Mouse (Mus musculus) mouse trophoblast stem cell (cell line): ENCODE measurements around the gene Klf8.
"Not testable (repeated sequence)": the region's sequence is repeated elsewhere in the genome, so short reads cannot be mapped to it uniquely, and the experiment has no call there.

Experiments
- in situ Hi-C, 2 experiments: fragments of 300-500 bp; cut with MseI, MboI; formaldehyde crosslinking; loops; 2 replicates in 1 of 2; 3 replicates in 1 of 2; pipeline ENCODE4 v1.15.1; 2025

The Klf8 gene

DNA sequence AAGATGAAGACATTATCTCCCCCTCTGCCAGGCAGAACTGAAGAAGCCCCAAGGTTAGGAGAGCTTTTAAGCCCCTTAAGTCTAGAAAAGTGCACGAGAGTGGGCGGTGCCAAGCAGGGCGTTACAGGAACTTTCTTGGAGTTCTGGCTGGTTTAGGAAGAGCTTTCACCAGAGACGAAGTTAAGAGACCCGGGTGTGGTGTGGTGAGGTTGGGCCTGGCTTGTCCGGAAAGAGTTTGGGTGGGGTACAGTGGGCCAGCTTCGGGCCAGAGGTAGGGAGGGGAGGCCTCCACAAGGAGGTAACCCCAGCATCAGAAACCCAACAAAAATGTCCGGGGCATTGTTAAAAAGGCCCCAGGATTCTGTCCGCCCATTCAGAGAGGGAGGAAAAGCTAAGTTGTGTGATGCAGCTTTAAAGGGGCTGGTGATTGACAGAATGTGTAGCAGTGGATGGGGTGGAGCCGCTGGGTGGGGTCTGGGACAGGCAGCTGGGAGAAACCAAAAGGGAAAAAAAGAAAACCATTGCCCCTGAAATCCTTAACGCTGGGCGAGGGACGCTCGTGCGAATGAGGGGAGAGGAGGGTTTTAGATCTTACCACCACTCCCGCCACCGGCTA lies at the start of gene Klf8:
Gene Klf8 (plus strand): TSS at position 163 of the 616 bp plus-strand sequence.
- in situ Hi-C loops = no loop called here

DNA sequence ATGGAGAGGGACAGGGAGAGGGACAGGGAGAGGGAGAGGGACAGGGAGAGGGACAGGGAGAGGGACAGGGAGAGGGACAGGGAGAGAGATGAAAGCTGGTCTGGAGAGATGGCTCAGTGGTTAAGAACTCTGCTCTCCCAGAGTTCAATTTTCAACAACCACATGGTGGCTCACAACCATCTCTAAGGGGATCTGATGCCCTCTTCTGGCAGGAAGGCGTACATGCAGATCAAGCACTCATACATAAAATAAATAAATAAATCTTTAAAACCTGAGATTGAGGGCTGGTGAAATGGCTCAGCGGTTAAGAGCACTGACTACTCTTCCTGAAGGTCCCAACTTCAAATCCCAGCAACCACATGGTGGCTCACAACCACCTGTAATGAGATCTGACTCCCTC lies 38.1 kb upstream of the Klf8 start:
- in situ Hi-C loops = not testable (repeated sequence)

- in situ Hi-C loops = no loop called here
These were observed 26.2 kb upstream of the Klf8 start for GRCm38 (mm10) chrX:153211101-153211500.

- in situ Hi-C loops = no loop called here
These were observed 6.0 kb upstream of the Klf8 start for GRCm38 (mm10) chrX:153231240-153231639.

GRCm38 (mm10) chrX:153233255-153233654 lies 4.0 kb upstream of the Klf8 start:
- in situ Hi-C loops = no loop called here

DNA sequence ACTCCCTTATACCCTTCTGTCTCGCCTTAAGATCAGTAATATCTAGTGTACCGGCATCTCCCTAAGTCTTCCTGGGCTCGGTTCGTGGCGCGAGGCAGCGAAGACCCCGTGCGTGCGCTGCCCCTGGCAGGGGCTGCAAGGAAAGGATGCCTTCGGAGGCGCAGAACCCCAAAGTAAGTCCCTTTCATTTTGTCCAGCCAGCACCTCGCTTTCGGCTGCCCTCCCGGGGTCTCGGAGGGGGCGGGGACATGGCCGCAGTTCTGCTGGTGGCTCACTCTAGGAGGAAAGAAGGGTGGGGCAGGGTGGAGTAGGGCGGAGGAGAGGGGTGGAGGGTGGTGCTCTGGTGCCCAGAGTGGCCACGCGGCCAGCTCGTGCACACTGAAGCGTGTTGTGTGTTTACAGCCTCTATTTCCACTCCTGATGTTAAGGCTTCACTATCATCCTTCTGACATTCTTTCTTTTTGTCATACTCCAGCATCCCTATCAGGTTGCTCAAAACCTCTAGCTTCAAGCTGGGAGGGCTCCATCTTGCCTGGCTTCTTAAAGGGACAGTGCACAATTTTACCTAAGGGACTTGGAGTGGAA lies 746 bp downstream of the Klf8 start:
- in situ Hi-C loops = no loop called here

GRCm38 (mm10) chrX:153254256-153254655 lies 17.0 kb downstream of the Klf8 start:
- in situ Hi-C loops = no loop called here

- in situ Hi-C loops = no loop called here
These were observed 18.2 kb downstream of the Klf8 start for GRCm38 (mm10) chrX:153255504-153255903.

DNA sequence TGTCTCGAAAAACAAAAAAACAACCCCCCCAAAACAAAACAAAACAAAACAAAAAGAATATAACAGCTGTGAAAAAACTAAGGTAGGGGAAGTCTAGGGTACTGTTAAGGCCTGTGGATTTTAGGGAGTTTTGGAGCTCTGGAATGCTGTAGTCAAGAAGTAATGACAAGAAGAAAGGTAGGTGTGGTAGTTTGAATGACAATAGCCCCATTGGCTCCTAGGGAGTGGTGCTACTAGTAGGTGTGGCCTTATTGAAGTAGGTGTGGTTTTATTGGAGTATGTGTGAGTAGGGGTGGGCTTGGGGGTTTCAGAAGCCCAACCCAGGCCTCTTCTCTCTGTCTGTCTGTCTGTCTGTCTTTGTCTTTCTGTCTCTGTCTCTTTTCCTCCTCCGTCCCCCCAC lies 44.9 kb downstream of the Klf8 start:
- in situ Hi-C loops = no loop called here

DNA sequence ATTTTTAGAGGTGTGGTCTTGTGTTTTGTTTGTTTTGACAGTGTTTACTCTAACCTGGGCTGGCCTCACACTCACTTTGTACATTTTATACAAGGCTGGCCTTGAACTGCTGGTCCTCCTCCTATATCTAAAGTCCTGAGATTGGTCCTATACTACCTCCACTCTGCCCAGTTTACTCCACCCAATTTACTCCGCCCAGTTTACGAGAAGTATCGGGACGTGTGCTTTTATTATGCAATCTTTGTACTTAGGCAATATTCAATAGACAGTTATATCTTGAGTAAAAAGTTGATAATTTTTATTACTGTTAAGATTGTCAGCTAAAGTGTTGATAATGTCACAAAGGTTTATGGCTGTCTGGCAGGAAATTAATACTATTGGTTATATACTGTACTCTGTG lies 74.1 kb downstream of the Klf8 start:
- in situ Hi-C loops = no loop called here

DNA sequence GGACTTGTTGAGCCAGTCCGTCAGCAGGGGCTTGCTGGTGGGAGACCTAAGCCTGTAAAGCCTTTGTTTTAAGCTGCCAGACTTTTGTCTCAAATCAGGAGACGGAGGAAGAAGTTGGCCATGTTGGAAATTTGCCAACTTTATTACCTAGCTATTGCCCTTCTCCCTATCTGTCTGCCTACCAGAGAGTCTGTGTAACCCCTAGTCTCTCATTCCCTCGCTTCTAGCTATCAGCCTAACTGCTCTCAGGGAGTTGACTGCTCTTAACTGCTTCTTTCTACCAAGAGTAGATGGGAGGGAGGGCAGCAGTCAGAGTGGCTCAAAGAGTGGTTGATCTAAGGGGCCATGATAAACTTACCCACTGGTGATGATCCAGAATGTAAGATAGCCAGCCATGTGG lies 85.8 kb downstream of the Klf8 start:
- in situ Hi-C loops = no loop called here

GRCm38 (mm10) chrX:153334140-153334539 lies 96.9 kb downstream of the Klf8 start:
- in situ Hi-C loops = not testable (repeated sequence)

- in situ Hi-C loops = no loop called here
These were observed 122.3 kb downstream of the Klf8 start for GRCm38 (mm10) chrX:153359331-153360215.

DNA sequence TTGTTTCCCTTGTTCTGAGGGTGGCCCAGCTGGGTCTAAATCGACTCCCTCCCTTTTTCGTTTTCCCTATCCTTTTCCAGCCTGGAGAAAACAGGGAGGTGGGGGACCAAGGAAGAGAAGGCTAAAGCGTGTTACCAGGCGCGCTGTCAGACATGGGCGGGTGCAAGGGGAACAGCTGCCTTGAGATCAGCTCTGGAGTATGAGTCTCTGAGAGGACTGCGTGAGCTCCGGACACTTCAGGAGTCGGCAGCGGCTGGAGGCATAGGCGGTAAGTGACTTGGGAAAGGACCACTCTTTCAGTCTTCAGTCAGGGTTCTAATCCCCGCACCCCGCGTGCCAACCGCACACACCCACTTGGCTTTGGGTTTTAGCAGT lies 122.9 kb downstream of the Klf8 start:
- in situ Hi-C loops = no loop called here

DNA sequence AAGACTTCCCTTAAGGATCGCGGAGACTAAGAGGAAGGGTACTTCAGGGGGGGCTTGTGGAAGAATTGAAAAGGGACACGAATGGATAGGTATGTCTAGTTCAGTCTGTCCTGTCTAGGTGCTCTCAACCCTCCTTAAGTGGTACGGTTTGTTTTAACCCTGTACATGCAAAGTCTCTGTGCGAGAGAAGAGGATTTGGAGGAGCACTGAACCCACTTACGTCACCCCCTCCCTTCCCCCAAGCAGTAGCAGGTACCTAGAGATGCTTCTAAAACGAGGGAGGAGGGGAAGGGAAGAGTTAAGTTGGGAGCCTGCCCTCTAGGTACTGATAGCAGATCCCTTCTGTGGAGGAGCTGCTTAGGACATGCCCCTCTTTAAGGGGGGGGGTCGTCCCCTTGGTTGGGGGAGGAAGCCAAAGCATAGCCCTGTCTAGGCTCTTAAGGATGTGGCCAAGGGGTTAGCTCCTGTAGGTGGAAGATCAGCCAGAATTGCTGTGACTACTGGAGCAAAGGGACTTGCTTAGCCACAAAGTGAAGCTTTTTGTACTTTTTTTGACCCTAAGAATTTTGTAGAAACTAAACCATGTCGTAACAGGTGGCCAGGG lies 123.5 kb downstream of the Klf8 start:
- in situ Hi-C loops = no loop called here

GRCm38 (mm10) chrX:153366754-153367153 lies 129.5 kb downstream of the Klf8 start:
- in situ Hi-C loops = no loop called here

- in situ Hi-C loops = no loop called here
These were observed 132.5 kb downstream of the Klf8 start for GRCm38 (mm10) chrX:153369780-153370179.

GRCm38 (mm10) chrX:153375105-153375504 lies 137.8 kb downstream of the Klf8 start:
- in situ Hi-C loops = loop anchor here in 1 of 2 experiments (25.0 kb wide), 1 partner anchor 337 kb away; the partner anchor contains the start of gene Nbdy

GRCm38 (mm10) chrX:153381753-153382152 lies 144.5 kb downstream of the Klf8 start:
- in situ Hi-C loops = loop anchor here (10.0 to 25.0 kb wide), 2 partner anchors 123 to 331 kb away; partner anchors contain the start of gene Nbdy (in 1 of the 2)

- in situ Hi-C loops = loop anchor here (10.0 to 25.0 kb wide), 2 partner anchors 116 to 323 kb away; partner anchors contain the start of gene Nbdy (in 1 of the 2)
These were observed 152.0 kb downstream of the Klf8 start for GRCm38 (mm10) chrX:153389291-153389690.

- in situ Hi-C loops = no loop called here
These were observed 179.8 kb downstream of the Klf8 start for GRCm38 (mm10) chrX:153417067-153417466.
